8 mouse cellular contexts compared by ENCODE assay signal in the genomic region with DNA sequence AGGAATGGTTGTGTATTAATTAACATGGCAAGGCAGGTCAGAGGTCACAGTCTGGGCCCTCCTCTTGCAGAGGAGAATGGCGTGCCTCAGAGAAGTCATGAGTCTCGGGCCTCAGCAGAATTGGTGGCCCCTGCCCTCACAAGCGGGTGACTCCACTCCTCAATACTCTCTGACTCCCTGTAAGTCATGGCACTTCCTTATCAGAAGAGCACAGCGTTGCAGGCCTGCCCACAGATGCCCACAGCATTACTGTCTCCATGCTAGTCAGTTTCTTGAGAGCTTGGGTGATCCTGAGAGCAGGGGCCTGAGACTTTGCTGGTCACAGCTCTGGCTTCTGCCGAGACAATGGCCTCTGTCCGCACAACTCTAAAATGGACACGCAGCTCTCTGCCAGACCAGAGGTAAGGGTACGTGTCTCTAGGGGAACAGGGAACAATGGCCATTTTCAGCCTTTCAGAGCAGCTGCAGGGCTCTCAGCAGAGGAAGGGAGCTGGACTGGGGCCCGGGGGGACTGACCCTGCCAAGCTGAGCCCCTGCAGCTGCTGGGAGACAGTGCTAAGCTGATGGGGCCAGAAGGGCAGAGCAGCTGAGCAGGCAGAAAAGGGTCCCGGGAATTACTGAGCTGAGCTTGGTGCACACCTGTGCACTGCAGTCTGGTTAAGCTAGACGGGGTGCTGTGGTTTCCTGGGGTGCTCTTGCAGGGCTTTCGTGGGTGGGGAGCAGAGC.
DNase-seq lines count a peak whose midpoint lies in the region; ATAC-seq and TF ChIP-seq lines count a peak whose summit lies in the region.
"Had no signal": no experiment of that assay in that cellular context is flagged by ENCODE, and none has a peak within 500 bp of the region (broad histone marks: within the 10 kb centered on the region; RNA-seq: fewer than 3 reads in every experiment).

No protein-coding gene starts in this region.

- no peak for TF ChIP-seq CTCF in brain, embryonic 14.5 days (IDR thresholded peaks at IDR 0.05; ENCODE audit: borderline replicate concordance, extremely low read depth, insufficient read depth, insufficient read length)

- TF ChIP-seq POLR2A in brain, embryonic 14.5 days (IDR thresholded peaks at IDR 0.05; ENCODE audit: borderline replicate concordance, extremely low read depth, insufficient read depth, insufficient read length, poor library complexity, severe bottlenecking), result no peak

- no peak overlapping the region for H3K4me3 ChIP-seq in heart, embryonic 16.5 days (ENCODE audit: low read length)
- H3K4me3 ChIP-seq in stomach, embryonic 15.5 days (replicated peaks), result no peak overlapping the region

- H3K36me3 ChIP-seq in heart, embryonic 16.5 days (ENCODE audit: control insufficient read depth, insufficient read depth), result peaks cover 35% of the 10 kb centered on the region
- peaks cover 21% of the 10 kb centered on the region; the same call in 1 of the 2 replicates for H3K36me3 ChIP-seq in stomach, embryonic 15.5 days

- H3K9me3 ChIP-seq in heart, embryonic 16.5 days (replicated peaks; ENCODE audit: control insufficient read depth, low read length), result 0 out of 2 replicates have a peak, but pooled peaks cover 3% of the 10 kb centered on the region
- no peaks in the 10 kb centered on the region for H3K9me3 ChIP-seq in stomach, embryonic 15.5 days

- peak; percentile 75 for DNase-seq in brain, embryonic 14.5 days (ENCODE audit: low read depth)
- peak; percentile 71 to 81 for DNase-seq in cerebellum, postnatal 10 days
- peak; percentile 55 to 61 for DNase-seq in kidney, postnatal 25 days
- peak; percentile 16 for DNase-seq in lung, postnatal 25 days (ENCODE audit: low spot score)
- DNase-seq in spleen, postnatal 36 days (ENCODE audit: low spot score in 2 of 2), result no peak

- no peak overlapping the region for H3K4me2 ChIP-seq in heart, embryonic 16.5 days (ENCODE audit: low read depth, low read length)
- no peak overlapping the region for H3K4me2 ChIP-seq in stomach, embryonic 15.5 days

- H3K27me3 ChIP-seq in heart, embryonic 16.5 days (ENCODE audit: control insufficient read depth, insufficient read depth, low read length), result no peaks in the 10 kb centered on the region
- no peaks in the 10 kb centered on the region for H3K27me3 ChIP-seq in stomach, embryonic 15.5 days (replicated peaks)

- H3K27ac ChIP-seq in heart, embryonic 16.5 days (ENCODE audit: low read length), result peak overlapping the region; percentile 55; the same call in 1 of the 2 replicates
- H3K27ac ChIP-seq in stomach, embryonic 15.5 days, result peak overlapping the region; percentile 62; the same call in 1 of the 2 replicates
- H3K27ac ChIP-seq: macrophage had no signal

- no peak overlapping the region for H3K9ac ChIP-seq in heart, embryonic 16.5 days (ENCODE audit: low read length)
- H3K9ac ChIP-seq in stomach, embryonic 15.5 days, result no peak overlapping the region

- WGBS in heart, embryonic 16.5 days, result 51% methylated on average over 12 of the region's 12 CpGs
- 44% methylated on average over 12 of the region's 12 CpGs for WGBS in stomach, embryonic 15.5 days

- H3K4me1 ChIP-seq in heart, embryonic 16.5 days (ENCODE audit: control insufficient read depth, insufficient read depth, low read length), result peaks cover 32% of the 10 kb centered on the region
- H3K4me1 ChIP-seq in stomach, embryonic 15.5 days, result peaks cover 35% of the 10 kb centered on the region

- ATAC-seq in heart, embryonic 16.5 days (replicated peaks; ENCODE audit: extremely low read depth, insufficient read depth, low FRiP score), result 0 out of 2 replicates have a peak, but pooled peaks have one; percentile 11
- peak; percentile 42; the same call in 1 of the 2 replicates for ATAC-seq in stomach, embryonic 15.5 days (ENCODE audit: insufficient read depth, low FRiP score, low read depth)

Comparison
In these comparisons a context has a peak if more than half of its experiments do, and no peak if none do; other contexts are left out.
1. DNase-seq: peak in brain, embryonic 14.5 days (single experiment), cerebellum, postnatal 10 days (2 of 2), kidney, postnatal 25 days (2 of 2) and lung, postnatal 25 days (single experiment); none in spleen, postnatal 36 days (0 of 2).